Mouse (Mus musculus) common myeloid progenitor, adult 5-6 weeks (primary cell): Measurements from ENCODE around the gene Stx2. TPM values are rescaled to one million over a fixed set of nuclear protein-coding genes. Genes with fewer than 3 reads are reported as not detected.

Experiments
- ATAC-seq: replicated peaks from 2 replicates; pipeline ENCODE4 v1.8.0; 2016; ENCODE audit warnings: low read depth, mild to moderate bottlenecking, moderate TSS enrichment, inconsistent platforms; ENCODE audit not compliant: poor library complexity, severe bottlenecking
- total RNA-seq: library from RNA; stranded (forward); fragments of 200-1000, 187-1606 nt; gene quantifications from 2 replicates; pipeline ENCODE4 v1.2.3, GENCODE M21; 2017

The Stx2 gene
- 38.6 and 74.1 TPM in 2 replicates for total RNA-seq

DNA sequence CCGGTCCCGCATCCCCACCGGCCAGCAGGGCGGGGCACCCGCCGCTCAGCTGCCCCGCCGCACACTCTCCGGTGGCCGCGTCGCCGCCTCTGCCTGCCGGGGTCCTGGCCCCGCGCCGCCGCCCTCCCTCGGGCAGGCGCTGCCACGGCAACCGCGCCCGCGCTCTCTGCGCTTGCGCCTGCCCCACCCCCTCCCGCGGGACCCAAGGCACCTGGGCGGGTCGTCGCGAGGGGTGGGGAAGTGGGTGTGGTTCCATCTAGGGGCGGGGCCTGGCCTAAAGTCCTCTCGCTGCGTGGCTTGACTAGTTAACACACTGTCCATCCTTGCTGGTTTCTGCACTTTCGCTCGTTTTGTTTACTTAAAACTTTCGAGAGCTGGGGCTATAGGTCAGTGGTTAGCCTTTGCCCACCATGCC, at the start of gene Stx2:
TSS of gene Stx2 (minus strand) at position 163 of the 415 bp plus-strand sequence.
- peak; percentile 72 for ATAC-seq

DNA sequence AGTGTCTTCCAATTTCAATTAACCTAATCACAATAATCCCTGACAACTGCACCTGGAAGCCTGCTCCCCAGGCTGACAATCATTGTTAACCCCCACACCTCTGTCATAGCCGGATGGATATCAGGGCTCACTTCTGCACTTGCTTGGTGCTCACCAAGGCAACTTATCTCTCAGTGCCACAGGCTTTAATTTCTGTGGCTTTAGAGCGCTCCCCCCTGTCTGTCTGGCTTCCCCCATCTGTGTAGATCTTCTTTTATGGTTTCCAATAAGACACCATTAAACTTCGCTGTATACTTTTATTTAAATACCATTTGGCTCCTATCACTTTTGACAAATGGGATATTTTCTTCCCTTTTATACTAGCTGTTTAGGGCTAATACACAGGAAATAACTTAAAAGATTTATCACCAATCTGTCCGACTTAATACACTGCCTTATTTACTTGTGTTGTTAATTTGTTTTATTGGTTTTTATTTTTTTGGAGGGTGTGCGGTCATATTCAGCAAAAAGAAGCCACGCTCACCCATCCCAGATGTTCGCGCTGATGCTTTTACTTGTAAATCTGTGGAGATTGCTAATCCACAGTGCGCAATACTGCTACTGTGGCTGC, 46.4 kb upstream of the Stx2 start:
- 0 out of 2 replicates have a peak, but pooled peaks have one; percentile 15 for ATAC-seq

DNA sequence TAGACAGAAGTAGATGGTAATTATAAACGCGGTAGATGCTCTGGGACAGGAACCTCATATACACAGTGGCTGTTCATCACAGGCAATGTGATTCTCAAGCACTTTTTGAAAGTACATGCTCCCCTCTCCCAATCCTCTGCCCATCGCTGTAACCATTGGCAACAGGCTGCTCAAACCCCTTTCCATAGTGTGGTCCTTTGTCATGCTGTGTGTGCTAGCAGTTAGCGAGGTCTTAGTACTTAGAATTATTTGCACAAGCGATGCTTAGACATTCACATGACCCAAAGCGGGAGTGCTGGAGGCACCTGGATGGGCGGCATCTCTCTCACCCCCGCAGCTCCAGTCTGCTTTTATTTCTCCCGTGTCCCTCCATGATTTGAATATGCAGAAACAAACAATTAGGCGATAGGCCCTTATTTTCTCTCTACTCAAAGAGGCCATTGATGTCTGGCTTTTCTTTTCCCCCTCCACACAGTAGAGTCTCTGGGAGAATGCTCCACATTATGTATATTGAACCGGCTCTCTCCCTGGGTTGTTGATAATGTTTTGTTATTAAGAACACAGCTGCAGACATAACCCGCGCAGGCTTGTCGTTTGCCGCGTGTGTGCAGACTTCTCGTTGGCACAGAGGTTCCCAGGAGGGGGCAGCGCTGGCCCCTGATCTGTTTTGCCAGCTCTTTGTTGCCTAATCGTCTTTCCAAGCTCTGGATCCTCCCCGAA, 44.4 kb upstream of the Stx2 start:
- no peak for ATAC-seq

DNA sequence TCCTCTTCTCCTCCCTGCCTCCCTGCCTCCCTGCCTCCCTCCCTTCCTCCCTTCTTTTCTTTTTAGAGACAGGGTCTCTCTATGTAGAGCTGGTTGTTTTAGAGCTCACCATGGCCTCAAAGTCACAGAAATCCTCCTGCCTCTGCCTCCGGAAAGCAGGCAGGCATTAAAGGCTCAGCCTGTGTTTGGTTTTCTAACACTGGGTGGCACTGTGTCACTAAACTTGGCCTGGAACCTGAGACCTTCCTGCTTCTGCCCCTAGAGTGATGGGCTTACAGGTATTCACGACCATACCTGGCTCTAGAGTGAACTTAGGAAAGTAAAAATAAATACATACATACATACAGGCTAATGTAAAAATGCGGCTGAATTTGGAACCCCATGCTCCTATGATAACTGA, 43.5 kb upstream of the Stx2 start:
- no peak for ATAC-seq

DNA sequence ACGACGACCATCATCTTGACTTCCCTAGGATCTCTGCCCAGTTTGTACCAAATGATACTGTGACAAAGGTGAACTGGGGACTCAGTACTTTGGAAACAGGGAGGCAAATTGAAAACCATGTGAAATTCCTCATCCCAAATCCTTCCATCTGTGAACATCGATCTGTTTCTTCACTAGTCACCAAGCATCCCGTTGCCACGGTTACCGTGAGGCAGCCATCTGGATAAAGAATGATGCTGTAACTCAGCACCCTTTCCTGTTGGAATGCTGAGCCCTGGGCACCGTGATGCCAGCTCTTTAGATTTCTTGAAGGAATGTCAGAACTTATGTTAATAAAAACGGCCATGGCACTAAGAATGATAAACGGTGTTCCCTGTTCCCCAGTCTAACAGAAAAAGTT, 41.0 kb upstream of the Stx2 start:
- ATAC-seq = no peak

DNA sequence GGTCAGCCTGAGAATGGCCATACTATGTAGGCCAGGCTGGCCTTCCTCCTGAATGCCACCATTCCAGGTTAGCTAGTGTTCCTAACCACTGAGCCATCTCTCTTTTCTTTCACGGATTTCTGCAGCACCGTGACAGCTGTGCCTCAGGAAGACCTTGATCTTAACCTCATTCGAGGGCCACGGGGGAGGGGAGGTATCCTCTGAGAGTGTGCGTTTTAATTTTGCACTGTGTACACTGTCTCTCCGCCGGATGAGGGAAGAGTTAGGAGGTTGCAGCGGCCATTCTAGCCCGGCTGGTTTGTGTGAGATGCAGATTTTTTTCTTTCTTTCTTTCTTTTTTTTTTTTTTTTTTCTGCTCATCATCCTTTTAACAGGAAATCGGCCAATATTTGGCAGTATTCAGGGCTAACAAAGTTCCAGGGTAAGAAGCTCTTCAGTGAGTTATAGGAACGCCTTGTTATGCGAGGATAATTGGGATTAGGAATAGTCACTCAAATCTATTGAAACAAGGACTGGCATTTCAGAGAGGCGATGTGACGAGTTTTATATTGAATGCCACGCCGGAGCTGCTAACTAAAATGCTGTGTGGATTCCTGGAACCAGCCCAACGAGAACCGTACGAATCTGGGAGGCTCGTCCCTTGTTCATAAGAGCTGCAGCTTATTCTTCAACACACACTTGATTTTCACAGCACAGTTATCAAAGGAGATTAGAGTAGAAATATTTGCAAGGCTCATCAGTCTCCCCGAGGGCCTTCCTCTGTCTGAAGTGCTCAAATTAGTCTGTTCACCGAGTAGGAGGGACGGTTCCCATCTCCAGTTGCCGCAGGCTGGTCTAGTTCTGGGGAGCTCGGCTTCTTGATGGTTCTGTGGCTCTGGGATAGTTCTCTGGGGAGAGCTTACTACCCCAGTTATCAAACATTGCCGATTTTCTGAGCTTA, 37.5 kb upstream of the Stx2 start:
- no peak for ATAC-seq

DNA sequence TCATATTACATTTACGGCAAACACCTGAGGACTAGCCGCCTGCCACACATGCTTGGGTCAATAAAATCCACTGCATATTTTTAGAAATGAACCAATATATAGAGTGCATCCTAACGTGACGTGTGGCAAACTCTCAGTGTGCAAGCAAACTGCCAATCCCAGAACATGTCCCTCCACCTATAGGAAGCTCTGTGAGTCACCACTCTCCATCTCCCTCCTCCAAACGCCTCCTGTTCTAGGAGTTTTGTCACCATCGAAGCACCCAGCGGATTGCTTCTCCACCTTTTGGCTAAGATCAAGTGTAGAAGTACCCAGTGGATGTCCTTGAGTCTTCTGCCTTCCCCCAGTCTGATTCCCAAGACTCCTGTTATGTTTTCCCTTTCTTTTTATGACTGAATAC, 29.4 kb upstream of the Stx2 start:
- ATAC-seq = no peak

DNA sequence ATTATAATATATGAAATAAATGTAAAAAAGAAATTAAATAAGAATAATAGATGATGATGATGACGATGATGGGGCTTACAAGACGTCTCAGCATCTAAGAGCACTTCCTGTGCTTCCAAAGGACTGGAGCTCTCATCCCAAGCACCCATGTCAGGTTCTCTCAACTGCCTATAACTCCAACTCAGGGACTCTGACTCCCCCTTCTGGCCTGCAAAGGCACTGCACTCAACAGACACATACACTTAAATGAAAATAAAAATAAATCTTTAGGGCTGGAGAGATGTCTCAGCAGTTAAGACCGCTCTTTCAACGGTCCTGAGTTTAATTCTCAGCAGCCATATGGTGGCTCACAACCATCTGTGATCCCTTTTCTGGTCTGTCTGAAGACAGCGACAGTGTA, 28.3 kb upstream of the Stx2 start:
- ATAC-seq = no peak

DNA sequence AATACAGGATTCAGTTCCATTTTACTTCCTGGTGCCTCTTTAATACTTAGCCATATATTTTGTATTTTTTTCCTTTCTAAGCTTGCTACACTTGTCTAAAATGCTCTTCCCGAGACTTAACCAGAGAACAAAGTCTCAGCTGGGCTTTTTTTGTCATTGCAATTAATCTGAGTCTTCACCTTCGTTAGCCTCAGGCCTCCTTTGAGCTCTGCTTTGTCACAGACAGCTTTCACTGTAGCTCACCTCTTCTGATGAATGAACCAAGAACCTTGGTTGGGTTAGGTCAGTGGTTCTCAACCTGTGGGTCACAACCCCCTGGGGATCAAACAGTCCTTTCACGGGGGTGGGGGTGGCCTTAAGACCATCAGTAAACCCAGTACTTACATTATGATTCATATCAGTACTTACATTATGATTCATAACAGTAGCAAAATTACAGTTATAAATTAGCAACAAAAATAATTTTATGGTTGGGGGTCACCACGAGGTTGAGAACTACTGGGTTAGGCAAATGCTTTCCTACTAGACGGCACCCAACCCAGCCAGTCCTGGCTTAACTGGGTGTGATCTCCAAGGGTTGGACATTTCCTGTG, 20.9 kb upstream of the Stx2 start:
- ATAC-seq = no peak

DNA sequence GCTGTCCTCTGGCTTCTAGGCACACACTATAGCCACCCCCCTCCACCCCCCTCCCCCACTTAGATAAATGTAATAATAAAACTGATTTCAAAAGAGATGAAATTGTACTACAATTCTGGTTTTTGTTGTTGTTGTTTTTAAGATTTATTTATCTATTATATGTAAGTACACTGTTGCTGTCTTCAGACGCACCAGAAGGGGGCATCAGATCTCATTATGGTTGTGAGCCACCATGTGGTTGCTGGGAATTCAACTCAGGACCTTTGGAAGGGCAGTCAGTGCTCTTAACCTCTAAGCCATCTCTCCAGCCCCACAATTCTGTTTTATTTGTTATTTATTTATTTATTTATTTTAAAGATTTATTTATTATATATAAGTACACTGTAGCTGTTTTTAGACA, 18.3 kb upstream of the Stx2 start:
- no peak for ATAC-seq

DNA sequence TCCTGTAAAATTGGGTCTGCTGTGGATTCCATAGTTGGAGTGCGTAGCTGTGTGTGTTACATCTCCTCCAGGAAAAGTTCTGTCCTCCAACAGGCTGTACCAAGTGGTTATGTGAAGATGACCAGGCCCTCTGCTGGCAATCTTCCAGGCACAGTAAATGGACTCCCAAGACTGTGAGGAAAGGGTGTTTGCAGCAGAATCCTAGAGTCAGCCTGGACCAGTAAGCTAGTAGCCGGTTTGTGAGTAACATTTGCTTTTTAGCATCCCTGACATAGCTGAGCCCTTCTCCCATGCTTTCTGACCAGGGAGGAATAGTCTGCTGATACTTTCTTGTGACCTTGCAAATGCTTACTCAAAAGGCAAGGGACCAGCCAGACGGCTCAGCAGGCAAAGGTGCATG, 17.8 kb upstream of the Stx2 start:
- no peak for ATAC-seq

DNA sequence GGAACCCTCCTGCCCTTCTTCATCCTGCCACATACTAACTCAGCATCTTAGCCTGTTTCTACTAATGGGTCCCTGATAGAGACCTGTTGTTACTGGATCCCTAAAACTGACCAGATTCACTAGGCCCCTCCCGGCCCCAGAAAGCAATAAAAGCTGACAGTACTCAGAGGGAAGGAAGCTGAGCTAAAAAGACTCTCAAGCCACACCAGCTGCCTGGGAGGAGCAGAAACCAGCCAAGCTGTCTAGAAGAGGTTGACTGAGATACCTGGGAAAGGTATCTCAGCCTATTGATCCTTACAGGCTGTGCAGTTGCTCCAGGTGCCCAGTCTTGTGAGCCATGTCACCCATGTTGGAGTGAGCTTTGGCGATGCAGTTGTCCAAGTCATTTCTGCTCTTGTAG, 17.4 kb upstream of the Stx2 start:
- ATAC-seq = no peak

DNA sequence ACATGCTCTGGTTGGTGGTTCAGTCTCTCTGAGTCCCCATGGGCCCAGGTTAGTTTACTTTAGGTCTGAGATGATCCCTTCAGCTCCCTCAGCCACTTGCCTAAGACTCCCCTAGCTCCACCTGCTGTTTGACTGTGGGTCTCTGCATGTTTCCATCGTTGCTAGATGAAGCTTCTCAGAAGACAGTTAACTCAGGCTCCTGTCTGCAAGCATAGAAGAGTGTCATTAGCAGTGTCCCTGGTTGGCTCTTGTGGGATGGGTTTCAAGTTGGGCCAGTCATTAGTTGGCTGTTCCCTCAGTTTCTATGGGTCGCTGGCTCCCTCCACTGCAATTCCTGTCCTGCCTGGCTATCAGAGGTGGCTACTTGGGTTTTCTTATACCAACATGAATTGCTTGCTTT, 16.7 kb upstream of the Stx2 start:
- ATAC-seq = peak; percentile 37; the same call in 1 of the 2 replicates

DNA sequence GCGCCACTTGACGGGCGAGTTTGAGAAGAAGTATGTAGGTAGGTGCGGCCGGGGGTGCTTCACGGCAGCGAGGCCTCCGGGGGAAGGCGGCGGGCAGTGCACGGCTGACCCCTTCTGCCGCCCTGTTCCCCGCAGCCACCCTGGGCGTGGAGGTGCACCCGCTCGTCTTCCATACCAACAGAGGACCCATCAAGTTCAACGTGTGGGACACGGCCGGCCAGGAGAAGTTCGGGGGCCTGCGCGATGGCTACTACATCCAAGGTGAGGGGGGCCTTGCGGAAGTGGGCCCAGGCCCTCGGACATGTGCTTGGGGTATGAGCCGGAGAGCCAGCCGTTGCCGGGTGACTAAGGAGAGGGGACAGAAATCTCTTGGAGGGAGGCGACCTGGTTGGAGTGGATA, 12.4 kb upstream of the Stx2 start:
- peak; percentile 10; the same call in 1 of the 2 replicates for ATAC-seq

DNA sequence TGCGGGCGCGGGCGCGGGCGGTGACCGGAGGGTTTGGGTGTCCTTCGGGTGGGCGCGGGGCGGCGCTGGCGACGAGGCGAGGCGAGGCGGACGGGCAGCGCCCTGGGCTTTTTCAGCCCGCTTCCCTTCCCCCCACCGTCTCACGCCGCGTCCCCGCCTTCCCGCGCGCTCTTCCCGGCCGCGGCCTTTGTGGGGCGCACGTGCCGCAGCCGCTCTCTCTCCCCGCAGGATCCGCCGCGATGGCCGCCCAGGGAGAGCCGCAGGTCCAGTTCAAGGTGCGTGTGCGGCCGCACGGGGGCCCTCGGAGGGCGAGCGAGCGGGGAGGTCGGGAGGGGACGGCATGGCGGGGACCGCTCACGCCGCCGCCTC, 11.9 kb upstream of the Stx2 start:
- ATAC-seq = peak; percentile 40

DNA sequence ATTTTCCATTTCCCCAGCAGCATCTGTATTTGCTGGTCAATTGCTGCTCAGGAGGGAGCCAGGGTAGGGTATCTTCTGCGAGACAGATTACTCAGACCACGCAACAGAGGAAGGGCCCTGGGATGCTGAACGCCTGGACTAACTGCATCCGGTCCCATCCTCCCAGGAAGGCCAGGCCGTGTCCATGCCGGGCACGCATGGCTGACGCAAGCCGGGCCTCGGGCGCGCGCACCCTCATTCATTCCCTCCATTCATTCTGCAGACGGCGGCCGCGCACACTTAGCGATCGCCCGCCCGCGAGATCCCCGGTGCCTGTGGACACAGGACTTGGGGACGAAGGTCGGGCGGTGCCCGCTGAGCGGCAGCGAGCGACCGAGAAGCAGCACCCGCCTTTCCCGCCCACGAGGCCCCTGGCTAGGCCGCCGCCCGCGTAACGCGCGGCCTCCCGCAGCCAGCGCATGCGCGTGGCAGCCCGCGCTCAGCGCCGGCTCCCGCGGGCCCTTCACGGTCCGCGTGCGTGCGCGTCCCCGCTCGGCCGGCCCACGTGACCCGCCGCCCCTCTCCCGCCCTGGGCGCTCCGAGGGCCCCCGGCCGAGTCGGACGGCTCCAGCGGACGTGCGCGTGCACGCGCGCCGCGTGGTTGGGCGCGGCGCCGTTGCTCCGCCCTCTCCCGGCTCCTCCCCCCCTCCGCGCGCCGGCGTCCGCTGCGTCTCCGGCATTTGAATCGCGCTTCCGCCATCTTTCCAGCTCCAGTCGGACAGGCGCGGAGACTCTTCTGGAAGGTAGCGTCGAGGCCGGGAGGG, 11.3 kb upstream of the Stx2 start, which contains the start of gene Ran:
TSS of gene Ran (plus strand) at position 573 of the 803 bp plus-strand sequence.
- ATAC-seq = peak; percentile 73

DNA sequence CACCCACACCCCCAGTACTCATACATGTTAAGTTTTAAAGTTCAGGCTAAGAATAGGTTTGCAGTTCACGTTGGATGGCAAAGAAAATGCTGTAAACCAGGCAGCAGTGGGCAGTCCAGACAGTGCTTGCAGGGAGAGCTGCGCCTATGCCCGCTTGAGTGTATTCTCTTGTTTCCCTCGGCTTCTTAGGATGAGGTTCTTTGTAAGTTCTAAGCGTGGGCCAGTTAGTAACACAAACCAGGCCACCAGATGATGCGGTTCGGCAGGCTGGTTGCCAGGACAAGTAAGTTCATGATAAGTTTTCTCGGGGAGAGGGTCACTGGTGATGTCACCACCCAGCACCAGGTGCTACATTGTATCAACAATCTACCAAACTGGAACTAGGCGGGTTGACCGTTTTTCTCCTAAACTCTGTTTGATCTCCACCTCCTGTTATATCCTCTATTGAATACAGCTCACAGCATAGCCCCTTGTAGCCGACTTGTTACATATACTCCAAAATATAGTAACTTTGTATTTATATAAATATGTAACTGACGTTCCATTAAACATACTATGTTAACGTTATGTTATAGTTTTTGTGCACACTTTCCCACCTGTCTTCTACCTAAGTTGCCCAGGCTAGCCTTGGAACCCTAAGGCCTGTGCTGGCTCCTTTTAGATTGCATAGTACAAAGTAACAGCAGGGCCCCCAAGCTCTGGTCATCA, 10.6 kb upstream of the Stx2 start:
- no peak for ATAC-seq

DNA sequence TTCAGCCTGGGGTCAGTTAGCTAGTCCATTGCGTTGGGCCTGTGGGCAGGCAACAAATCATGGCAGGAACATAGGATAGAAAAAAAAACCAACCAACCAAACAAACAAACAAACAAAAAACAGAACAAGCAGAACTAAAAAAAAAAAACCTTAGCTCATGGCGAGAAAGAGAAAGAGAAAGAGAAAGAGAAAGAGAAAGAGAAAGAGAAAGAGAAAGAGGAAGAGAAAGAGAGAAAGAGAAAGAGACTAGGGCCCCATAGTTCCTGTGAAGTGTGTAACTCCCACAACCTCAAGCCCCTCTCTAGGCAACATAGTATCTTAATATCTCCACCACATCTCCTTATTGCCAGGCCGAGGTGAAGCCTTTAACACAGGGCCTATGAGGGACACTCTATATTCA, 8.0 kb upstream of the Stx2 start:
- ATAC-seq = no peak

DNA sequence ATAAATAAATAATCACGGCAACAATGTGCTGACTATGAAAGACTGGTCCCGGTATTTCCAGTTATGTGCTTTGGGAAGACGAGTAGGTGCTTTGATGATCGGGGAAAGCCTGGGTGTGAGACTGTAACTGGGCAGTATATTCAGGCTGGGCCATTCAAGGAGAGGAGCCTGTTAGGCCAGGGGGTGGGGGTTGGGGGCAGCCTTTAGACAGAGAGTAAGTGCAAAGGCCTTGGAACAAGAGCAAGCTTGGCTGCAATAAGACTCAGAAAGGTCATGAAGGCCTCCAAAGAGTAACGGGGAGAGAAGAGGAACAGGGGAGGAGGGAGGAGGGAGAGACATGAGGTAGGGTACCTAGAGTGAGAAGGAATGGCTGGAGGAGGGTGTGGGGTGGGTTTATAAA, 7.2 kb upstream of the Stx2 start:
- ATAC-seq = no peak
